Mouse (Mus musculus): ENCODE measurements around the gene Msh3.

GRCm38 (mm10) chr13:92398491-92399384 lies 43.9 kb upstream of the Msh3 start:
- TF ChIP-seq CTCF (IDR thresholded peaks at IDR 0.05; ENCODE audit: low read depth) (no peak), EP300 (IDR thresholded peaks at IDR 0.05; ENCODE audit: low read depth) (no peak)
